Mouse (Mus musculus) adrenal gland, postnatal 4 days (tissue): ENCODE results near the gene Hoxd3. TPM values are rescaled to one million over a fixed set of nuclear protein-coding genes. Genes with fewer than 3 reads are reported as not detected.

ENCODE experiments used
- DNase-seq, 2 experiments: peaks; one replicate each; pipeline ENCODE4 v3.0.0; 2021 to 2022; ENCODE audit warnings: low spot score in 2 of 2, mixed read lengths in 2 of 2
- total RNA-seq, 2 experiments: library from RNA; stranded (reverse); gene quantifications; 2 replicates each; pipeline ENCODE4 v1.2.3; 2021

The Hoxd3 gene
- total RNA-seq, 2 experiments from 2014 or later: 0.82 to 2.5 TPM

DNA sequence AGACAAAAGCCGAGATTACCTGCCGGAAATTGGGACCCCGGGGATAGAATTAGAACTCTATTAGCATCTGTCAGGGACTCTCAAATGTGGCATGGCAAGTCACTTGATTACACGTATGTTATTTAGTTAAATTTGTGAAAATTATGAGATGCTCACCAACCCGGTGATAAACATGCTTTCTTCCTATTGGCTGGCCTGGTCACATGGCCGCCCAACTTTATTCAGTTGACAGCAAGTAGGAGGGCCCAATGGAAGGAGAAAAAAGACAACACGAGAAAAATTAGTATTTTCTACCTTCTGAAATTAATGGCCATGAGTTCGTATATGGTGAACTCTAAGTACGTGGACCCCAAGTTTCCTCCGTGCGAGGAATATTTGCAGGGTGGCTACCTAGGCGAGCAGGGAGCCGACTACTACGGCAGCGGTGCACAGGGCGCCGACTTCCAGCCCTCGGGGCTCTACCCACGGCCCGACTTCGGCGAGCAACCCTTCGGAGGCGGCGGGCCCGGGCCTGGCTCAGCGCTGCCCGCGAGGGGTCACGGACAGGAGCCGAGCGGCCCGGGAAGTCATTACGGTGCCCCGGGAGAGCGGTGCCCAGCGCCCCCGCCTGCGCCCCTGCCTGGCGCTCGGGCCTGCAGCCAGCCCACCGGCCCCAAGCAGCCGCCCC is 15.4 kb downstream of the Hoxd3 start:
- no peak for DNase-seq

DNA sequence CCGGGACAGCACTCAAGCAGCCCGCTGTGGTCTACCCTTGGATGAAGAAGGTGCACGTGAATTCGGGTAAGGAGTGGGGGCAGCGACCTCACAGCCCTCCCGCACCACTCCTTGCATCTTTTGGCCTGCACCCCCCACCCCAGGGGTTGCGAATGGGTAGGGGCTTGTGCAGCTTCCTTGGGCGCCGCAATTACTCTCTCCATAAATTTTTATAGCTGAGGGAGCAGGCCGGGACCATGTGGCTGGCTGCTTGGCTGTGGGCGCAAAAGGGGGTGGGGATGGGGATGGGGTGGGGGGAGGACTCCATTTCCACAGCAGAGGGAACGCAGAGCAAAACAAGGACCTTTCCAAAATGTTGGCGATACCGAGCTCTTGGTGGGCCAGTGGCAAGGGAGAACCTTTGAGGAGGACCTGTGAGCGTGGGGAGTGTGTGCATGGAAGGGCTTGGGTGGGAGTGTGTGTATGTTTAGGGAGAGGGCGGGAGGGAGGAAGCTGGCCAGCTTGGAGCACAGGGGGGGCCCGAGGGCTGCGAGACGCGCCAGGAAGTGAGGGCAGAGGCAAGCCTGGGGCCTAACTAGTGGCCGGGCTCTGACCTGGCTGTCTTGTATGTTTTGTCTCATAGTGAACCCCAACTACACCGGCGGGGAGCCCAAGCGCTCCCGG is 16.0 kb downstream of the Hoxd3 start:
- no peak for DNase-seq

DNA sequence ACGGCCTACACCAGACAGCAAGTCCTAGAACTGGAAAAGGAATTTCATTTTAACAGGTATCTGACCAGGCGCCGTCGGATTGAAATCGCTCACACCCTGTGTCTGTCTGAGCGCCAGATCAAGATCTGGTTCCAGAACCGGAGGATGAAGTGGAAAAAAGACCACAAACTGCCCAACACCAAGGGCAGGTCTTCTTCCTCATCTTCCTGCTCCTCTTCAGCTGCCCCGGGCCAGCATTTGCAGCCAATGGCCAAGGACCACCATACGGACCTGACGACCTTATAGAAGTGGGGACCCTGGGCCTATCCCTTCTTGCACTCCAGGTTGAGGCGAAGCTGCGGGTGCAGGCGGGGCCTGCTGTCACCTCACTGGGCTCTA is 16.6 kb downstream of the Hoxd3 start:
- no peak for DNase-seq

DNA sequence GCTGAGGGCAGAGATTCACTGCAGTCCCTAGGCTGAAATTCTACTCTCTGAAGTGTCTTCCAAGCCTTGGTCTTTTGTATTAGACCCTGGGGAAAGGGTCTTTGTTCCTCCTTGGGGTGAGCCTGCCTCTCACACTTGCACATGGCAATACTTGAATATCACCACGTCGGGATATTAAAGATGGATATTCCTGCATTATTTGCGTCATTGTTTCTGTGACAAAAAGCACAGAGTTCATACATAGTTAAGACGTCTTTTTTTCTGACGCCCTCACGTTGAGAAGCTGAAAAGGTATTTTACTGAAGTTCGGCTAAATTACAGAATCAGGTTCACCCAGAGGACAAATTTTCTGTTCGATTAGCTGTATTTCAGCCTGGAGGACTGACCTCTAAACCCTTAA is 18.6 kb downstream of the Hoxd3 start:
- no peak for DNase-seq

DNA sequence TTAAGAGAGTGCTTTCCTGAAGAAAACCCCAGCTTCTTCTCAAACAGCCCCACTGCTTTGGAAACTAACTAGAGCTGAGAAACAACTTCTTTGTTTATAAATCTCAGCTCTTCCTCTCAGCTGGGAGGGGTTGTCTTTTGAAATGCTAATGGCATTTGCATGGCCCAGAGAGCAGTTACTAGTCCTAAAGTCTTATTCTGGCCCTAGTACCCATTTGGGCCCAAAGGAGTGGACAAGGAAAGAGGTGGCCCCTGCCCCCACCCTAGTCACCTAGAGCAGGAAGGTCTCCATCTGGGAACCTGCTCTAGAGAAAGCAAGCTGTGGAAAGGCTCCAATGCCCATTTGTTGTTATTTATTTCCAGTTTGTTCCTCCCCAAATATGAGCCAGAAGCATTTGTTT is 19.3 kb downstream of the Hoxd3 start:
- DNase-seq: no peak

DNA sequence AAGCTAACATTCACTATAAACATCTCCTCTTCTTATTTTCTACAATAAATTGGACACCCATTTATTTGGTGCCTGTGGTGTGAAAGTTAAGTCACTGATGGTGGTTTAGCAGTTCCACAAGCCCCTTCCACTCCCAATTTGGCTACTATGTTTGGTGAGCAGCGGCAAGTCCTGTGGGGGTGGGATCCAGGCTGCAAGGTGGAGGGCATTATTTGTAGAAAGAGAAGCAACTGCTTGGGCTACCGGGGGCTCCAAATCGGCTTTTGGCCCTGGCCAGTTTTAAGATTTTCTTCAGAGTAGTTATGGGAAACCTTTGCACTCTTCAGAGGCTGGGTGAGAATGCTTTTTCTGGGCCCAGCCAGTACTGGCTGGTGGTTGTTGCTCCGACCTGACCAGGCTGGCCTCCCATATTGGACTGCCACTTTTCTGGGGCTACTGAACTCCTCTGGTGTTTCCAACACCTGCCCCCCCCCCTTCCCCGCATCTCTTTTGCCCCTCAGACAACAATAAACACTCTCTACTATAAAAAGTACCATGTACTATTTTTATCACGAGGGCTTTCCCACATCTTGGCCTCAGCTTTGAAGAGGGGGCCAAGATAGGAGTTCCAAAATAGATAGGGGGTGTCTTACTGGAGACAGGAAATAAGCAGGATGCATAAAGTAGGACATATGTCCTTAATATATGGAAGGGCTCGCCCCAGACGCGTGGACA is 20.2 kb downstream of the Hoxd3 start:
- no peak for DNase-seq

DNA sequence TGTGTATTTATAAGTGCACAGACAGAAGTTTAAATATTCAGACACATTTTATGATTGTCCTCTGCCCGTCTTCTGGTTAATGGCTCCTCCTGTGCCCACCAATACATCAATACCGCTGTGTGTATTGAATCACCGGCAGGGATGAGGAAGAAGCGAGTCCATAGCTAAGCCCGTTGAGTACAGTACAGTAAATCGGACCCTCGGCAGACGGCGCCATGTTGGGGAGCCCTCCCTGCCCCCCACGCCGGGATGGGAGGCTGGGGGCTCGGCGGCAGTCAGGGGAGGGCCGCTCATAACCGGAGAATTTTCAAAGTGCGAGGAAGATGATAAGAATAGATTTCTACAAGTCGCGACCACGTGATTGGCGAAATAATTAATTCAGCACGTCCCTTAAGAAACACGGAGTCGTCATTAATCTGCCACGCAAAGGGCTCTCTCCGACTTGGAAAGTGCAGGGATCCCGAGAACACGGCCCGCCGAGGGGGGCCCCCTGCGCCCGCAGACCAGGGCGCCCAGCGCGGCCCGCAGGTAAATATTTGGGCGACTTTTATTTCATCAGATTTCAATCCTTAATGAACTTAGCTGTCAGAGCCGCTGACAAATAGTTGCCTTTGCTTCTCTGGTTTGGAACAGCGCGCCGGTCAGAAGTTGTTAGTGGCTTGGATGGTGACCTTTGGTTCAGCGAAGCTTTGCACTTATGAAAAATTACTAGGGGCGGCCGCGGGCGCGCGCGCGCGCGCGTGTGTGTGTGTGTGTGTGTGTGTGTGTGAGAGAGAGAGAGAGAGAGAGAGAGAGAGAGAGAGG is 21.0 kb downstream of the Hoxd3 start:
- no peak for DNase-seq

DNA sequence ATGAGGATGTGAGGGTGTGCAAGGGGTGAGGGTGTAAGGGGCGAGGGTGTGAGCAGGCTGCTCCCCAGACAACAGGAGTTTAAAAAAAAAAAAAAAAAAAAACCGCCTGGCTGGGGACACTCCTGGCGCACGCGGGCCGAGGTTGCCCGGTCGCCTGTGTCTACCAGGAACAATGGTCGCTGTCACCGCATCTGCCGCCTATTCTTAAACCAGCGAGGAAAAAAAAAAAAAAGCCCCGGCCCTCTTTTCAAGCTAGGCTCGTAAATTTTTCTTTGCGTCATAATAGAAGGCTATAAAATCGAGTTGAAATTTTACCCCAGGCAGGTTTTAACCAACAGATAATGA is 21.6 kb downstream of the Hoxd3 start:
- DNase-seq: no peak

DNA sequence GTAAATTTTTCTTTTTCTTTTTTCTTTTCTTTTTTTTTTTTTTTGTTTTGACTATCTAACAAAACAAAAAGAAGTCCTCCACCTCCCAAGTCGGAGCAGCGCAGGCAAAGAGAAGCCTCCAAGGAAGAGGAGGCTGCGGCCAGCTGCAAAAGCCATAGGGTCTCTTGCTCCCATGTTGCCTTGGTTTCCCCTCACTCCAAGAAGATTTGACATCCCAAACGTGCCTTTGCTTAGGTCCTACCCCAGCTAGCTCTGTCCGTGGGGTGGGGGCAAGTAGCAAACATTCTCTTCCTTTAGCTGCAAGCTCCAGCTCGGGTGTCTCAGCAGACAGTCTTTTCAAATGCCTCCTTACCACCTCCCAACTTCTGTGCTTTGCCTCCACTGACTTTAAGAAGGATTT is 22.0 kb downstream of the Hoxd3 start:
- no peak for DNase-seq

DNA sequence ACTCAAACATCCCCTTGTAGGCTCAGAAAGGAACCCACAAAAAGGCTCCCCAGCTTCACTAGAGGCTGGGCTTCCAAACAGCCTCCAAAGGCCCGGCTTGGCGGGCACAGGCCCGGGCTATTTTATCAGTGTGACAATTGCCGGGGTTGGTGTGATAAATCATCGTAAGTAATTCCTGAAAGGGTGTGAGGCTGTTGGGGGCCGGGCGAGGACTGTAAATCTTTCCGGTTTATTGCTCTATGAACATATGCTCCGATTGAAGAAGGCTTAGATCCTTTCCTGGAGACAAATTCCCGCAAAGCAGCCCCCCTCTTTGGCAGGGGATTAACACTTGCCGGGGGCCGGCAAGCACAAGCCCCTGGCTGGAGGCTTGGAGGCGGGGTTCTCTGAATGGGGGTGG is 22.7 kb downstream of the Hoxd3 start:
- no peak for DNase-seq

DNA sequence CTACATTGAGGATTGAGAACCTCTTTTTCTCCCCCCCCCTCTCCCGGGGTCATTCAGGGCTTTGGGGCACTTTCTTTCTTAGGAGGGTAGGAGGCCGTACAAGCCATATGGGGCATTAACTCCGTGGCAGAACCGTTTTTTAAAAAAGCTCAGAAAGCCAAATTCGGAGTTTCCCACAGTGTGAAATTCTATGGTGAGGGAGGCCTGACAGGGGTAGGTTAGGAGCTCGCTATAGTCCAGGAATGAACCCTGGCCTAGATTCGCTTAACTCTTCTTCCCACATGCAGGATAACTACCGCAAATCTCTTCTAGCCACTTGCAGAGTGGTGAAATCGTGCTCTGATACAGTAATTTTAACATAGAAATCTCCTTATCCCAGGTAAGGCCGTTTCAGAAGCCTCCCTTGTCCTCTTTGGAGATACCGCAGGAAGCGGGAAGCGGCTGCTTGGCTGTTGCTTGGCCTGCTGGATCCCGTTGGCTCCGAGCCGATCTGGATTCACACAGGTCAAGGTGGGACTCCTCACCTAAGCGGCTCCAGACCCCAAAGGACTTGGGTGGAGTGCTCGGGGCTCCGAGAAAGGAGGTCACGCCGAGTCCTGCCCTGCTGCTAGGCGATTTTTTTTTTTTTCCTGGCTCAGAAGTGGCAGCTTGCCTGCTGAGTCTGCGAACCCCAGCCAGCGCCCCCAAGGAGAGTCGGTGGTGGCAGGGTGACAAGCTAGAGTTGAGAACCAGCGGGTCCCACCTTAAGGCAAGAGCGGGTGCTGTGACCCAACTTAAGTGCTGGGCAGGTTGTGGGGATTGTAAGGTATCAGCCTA is 23.5 kb downstream of the Hoxd3 start:
- DNase-seq: no peak

DNA sequence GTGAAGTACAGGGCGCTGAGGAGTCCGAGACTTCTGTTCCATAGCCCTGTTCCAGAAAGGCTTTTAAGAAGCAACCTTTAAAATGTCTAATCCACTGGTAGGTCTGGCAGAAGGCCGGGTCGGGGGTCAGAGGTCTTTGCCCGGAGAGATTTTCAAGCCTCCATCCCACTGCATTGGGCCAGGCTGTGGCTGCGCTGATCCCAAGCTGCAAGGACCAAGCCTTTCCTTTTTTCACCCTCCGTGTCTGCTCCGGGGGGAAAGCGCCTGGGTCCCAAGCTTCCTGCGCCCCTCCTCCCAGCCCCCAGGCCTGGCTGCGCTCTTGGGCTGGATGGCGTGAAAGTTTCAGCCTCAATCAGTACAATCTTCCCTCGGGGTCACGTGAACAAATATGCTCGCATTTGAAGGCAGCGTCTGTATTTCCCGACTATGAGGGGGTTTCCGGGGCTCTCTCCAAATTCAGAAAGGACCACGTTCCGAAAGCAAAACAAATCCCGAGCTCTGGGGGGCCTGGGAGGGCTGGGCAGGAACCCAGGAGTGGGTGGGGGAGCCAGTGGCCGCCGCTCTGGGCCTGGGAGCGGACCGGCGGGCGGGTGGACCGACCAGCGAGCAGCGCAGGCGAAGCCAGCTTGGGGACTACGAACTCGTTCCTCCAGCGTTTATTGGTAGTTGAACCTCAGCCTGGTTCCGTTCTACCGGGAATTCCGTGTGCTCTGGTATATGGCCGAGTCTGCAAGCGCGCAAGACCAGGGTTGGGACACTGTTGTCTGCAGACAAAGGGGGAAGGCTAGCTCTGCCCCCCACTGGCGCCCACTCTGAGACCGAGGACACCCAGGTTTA is 24.3 kb downstream of the Hoxd3 start:
- DNase-seq: no peak

DNA sequence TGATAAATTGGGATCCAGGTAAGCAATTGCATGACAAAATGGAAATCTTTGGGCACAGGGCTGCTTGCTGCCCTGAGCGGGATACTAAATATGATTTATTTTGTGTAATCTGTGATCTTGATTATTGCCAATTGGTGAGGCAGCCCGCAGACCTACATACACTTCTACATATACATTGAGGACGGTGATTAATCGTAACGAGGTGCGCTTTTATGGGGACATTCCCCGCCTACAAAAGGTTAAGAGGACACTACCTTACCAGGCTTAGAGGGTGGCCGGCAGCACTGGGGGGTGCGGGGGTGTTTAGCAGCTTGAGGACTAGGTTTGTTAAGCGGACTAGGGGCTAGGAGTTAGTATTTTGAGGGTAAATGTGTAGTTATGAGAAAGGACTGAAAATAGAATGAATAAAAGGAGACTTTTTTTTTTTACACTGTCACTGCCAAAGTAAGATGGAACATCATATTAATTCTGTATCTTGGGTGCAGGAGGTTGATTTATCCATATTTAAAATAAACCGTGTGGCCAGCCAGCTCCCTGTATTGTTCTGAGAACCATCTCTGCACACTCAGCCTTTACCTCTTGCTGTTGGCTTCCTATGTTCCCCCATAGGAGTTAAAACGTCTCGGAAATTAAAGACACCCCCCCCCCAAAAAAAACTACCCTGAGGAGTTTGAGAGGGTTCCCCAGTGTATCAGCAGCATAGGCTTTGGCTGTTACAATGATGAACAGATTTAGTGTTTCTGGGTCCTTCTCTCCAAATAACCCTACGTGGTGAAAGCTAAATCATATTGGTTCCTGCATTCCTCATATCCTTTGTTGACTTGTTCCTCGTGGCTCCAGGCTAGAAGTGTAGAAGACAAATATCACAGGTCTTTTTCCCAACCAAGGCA is 25.2 kb downstream of the Hoxd3 start:
- no peak for DNase-seq

DNA sequence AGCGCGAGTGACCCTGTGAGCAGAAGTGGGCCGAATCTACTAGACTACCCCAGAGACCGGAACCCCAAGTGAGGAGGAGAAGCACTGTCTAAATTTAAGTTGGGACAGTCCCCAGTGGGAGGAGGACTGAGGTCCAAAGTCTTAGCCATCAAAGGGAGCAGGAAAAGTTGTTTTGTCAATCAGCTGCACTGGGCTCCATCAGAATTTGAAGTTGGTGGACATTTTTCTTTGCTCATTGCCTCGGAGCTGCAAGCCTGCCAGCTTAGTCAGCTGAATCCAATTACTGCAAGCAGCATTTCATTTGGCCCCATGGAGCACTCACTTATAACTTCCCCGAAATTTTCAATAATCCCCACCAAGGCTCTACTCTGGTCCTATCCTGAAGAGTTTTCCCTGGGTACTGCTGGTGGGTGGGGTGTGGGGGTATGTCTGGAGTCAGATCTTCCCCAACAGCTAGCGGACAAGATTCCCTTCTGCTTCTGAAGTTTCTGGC is 25.9 kb downstream of the Hoxd3 start:
- no peak for DNase-seq

DNA sequence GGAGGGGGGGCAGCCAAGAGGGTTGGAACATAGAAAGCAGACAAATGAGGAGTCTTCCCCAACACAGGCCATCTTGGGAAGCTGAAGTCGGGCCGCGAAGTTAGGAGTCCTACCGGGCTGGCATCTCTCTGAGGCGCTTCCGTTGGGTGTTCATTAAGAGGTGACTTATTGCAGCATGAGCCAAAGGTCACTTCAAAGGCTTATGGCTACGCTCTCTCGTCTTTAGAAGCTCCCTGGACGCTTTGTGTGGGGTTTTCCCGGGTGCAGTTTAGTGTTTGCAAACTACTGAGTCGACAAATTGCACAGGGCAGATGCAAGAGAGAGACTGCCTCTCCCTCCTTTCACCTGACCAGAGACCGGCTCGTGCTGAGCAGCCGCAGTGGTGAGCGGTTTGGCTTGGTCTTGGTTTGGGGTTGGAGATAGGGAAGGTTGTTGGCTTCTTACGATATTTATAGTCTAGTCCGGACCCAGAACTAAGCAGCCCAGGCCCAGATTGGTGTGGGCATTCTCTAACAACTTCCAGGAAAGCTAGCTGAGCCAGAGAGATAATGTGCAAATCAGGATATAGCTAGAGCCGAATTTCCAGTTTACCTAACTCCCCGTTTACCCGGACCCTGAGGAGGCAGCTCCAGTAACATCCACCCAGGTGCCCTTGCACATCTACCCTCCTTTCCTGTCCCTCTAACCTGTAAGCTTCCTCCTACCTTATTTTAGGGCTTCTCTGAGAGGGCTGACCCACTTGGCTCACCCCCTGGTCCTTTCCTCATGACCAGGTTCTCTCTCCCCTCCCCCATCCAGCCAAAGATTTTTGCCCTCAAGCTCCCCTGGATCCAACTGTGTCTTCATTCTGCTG is 27.1 kb downstream of the Hoxd3 start:
- no peak for DNase-seq

DNA sequence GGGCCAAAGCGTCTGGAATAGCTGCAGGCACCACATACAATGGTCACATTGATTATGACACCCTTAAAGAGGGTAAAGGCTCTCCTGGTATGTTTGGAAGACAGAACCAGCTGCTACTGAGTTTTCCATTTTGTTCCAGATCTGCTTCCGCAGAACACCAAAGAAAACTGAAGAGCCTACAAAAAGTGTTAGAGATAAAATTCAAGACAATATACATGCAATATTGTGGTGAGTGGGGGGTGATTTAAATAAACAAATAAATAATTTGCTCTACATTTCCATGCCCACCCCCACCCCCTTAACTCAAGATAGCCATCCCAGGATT is 27.7 kb downstream of the Hoxd3 start:
- no peak for DNase-seq

DNA sequence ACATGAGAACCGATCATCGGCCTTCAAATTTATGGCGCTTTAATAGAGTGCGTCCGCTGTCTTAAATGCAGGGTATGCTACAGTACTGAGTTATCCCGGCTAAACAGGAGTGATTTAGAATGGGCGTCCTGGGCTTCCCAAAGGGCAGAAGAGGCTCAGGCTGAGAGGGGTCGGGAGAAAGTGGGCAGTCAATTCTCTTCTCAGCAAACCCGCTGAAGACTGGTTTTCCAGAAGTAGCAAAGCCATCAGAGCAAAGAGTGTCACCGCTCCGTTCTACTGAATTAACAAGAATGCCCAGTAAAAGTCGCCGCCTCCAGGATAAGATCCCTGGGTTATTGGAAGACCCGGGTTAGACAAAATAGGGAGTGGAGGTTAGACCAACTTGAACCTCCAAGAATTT is 28.1 kb downstream of the Hoxd3 start:
- no peak for DNase-seq
